Mouse (Mus musculus) liver, embryonic 13.5 days (tissue): Measurements from ENCODE around the gene Fbxl17. TPM values are rescaled to one million over a fixed set of nuclear protein-coding genes. Genes with fewer than 3 reads are reported as not detected.

Source experiments
- ATAC-seq: fragments of 200-750 bp; cut with Nextera tagmentation; 2 replicates; pipeline ENCODE4 v1.8.0; 2017; ENCODE audit warnings: low read depth, mild to moderate bottlenecking, moderate number of reproducible peaks, moderate library complexity
- DNase-seq: peaks from one replicate; pipeline ENCODE4 v3.0.0; 2022
- H3K27ac ChIP-seq: fragments of 300-500 bp; sonication (generic); 2 replicates; pipeline ENCODE4 v1.5.1; 2015; ENCODE audit warnings: moderate library complexity, mild to moderate bottlenecking, inconsistent platforms
- H3K27me3 ChIP-seq: fragments of 300-500 bp; sonication (generic); 2 replicates; pipeline ENCODE4 v1.6.1; 2015; ENCODE audit warnings: mild to moderate bottlenecking, inconsistent platforms
- H3K36me3 ChIP-seq: fragments of 300-500 bp; sonication (generic); 2 replicates; pipeline ENCODE4 v1.6.1; 2015; ENCODE audit warnings: mild to moderate bottlenecking, inconsistent platforms
- H3K4me1 ChIP-seq: fragments of 300-500 bp; sonication (generic); replicated peaks from 2 replicates; pipeline ENCODE4 v1.6.1; 2015; ENCODE audit warnings: inconsistent platforms
- H3K4me2 ChIP-seq: fragments of 300-500 bp; sonication (generic); 2 replicates; pipeline ENCODE4 v1.6.1; 2015; ENCODE audit warnings: inconsistent platforms, mild to moderate bottlenecking, moderate library complexity
- H3K4me3 ChIP-seq: fragments of 300-500 bp; sonication (generic); replicated peaks from 2 replicates; pipeline ENCODE4 v1.5.1; 2015; ENCODE audit warnings: mild to moderate bottlenecking, inconsistent platforms
- H3K9ac ChIP-seq: fragments of 300-500 bp; sonication (generic); 2 replicates; pipeline ENCODE4 v1.6.1; 2015; ENCODE audit warnings: mild to moderate bottlenecking, inconsistent platforms
- H3K9me3 ChIP-seq: fragments of 300-500 bp; sonication (generic); replicated peaks from 2 replicates; pipeline ENCODE4 v1.6.1; 2016; ENCODE audit warnings: inconsistent platforms
- WGBS: fragments of 180-500 bp; shearing (Covaris S2); methylation state at CpG from one replicate; pipeline ENCODE4 v1.1.7; 2015; ENCODE audit not compliant: insufficient replicate concordance; 5-methylcytosine and 5-hydroxymethylcytosine counted together
- polyA plus RNA-seq: library from polyadenylated mRNA; unstranded; fragments of >200 nt; fragmentation: Nextera tagmentation; extraction: Ambion mirVana; gene quantifications from 2 replicates; pipeline ENCODE4 v1.2.1, GENCODE M21; 2015

Gene Fbxl17
- polyA plus RNA-seq, 1 experiment from 2014 or later = 1.7 TPM

DNA sequence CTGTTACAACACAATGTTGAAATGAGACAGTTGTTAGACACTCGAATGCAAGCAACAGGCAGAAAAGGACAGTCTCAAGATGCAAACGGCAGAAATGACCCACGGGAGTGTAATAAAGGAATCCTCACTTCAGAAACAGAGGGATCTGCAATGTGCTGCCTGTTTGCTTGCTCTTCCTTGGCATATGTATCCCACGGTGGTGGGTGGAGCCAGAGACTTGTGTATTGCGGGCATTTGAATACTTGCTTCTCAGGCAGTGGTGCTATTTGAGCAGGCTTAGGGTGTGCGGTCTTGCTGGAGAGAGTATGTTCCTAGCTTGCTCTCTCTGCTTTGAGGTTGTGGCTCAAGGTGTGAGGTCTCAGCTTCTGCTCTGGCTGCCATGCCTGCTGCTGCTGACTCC lies 228.8 kb downstream of the Fbxl17 start:
- no peak overlapping the region for H3K9ac ChIP-seq
- H3K36me3 ChIP-seq = no peaks in the 10 kb centered on the region
- no peaks in the 10 kb centered on the region for H3K9me3 ChIP-seq
- H3K4me1 ChIP-seq = peaks cover 7% of the 10 kb centered on the region
- DNase-seq (no peak), ATAC-seq (no peak)
- WGBS = 75% methylated on average over 6 of the region's 6 CpGs
- no peak overlapping the region for H3K4me2 ChIP-seq
- H3K27me3 ChIP-seq = no peaks in the 10 kb centered on the region
- H3K27ac ChIP-seq = no peak overlapping the region
- no peak overlapping the region for H3K4me3 ChIP-seq

DNA sequence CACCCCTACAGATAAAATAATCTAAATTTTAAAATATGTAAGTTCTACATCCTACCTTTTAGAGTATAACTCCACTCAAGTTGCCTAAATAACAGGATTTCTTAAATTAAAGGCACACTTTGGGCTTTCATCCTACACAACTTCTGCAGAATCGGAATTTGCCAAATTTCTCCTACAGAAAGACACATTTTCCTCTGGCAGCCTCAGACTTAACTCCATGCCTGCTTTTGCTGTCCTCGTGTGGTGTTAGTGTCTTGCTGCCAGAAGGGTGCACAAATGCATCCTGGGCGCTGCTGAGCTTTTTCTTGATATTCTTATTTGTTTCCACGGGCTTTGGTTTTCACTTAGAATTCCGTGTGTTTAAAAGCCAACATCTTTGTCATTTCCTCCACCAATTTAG lies 229.3 kb downstream of the Fbxl17 start:
- H3K4me1 ChIP-seq = peaks cover 11% of the 10 kb centered on the region
- WGBS = 79% methylated on average over 5 of the region's 5 CpGs
- no peak overlapping the region for H3K27ac ChIP-seq
- no peak for DNase-seq
- ATAC-seq = no peak
- no peak overlapping the region for H3K4me2 ChIP-seq
- no peaks in the 10 kb centered on the region for H3K9me3 ChIP-seq
- H3K4me3 ChIP-seq = no peak overlapping the region
- H3K36me3 ChIP-seq = no peaks in the 10 kb centered on the region
- H3K27me3 ChIP-seq = no peaks in the 10 kb centered on the region
- H3K9ac ChIP-seq = no peak overlapping the region

GRCm38 (mm10) chr17:63262674-63263073 lies 237.1 kb downstream of the Fbxl17 start:
- H3K4me1 ChIP-seq = peaks cover 48% of the 10 kb centered on the region
- no peaks in the 10 kb centered on the region for H3K9me3 ChIP-seq
- no peaks in the 10 kb centered on the region for H3K27me3 ChIP-seq
- ATAC-seq = no peak
- H3K4me2 ChIP-seq = no peak overlapping the region
- WGBS = 87% methylated on average over 5 of the region's 5 CpGs
- H3K4me3 ChIP-seq = no peak overlapping the region
- no peaks in the 10 kb centered on the region for H3K36me3 ChIP-seq
- no peak for DNase-seq
- H3K9ac ChIP-seq = peak overlapping the region; percentile 26; the same call in 1 of the 2 replicates
- peak overlapping the region; percentile 89 for H3K27ac ChIP-seq

DNA sequence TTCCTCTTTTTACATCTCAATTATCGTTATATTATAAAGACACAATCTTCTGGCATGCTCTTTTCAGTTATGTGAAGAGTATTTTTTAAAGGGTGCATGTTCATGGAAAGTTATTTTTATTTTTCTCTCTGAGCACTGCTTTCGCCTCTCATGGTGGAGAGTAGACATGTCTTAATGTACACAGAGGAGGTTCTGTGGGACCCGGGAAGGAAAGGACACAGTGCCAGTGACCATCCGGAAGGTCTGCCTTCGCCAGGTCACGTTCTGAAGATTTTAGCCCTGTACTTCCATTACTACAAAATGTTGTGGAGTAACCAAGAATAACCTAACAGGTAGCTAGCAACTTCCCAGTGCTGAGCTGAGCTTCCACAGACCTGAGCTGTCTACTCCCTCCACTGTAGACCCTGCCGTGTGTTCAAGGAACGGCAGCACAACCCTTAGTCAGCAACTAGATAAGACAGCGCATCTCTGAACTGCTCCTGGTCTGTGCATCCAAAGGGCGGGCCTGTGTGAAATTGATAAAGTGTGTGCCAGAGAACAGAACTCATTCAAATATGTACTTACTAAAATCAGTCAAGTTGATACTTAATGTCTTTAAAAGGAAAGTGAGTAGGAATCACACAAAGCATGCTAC lies 238.2 kb downstream of the Fbxl17 start:
- Histone ChIP-seq H3K9ac (peak overlapping the region; percentile 62), H3K9me3 (no peaks in the 10 kb centered on the region), H3K4me1 (peaks cover 44% of the 10 kb centered on the region), H3K4me3 (peak overlapping the region; percentile 25; the same call in 1 of the 2 replicates), H3K27ac (peak overlapping the region; percentile 96), H3K4me2 (peak overlapping the region; percentile 58), H3K27me3 (no peaks in the 10 kb centered on the region), H3K36me3 (no peaks in the 10 kb centered on the region)
- peak; percentile 84 for DNase-seq
- ATAC-seq = peak; percentile 100
- WGBS = 40% methylated on average over 10 of the region's 10 CpGs

- Histone ChIP-seq H3K27ac (peak overlapping the region; percentile 96), H3K27me3 (no peaks in the 10 kb centered on the region), H3K9me3 (no peaks in the 10 kb centered on the region), H3K4me2 (no peak overlapping the region), H3K9ac (no peak overlapping the region), H3K4me3 (no peak overlapping the region), H3K36me3 (no peaks in the 10 kb centered on the region), H3K4me1 (peaks cover 33% of the 10 kb centered on the region)
- ATAC-seq (no peak), DNase-seq (no peak)
- 77% methylated on average over 3 of the region's 3 CpGs for WGBS
These were observed 240.7 kb downstream of the Fbxl17 start for GRCm38 (mm10) chr17:63259091-63259490.

- Histone ChIP-seq H3K36me3 (0 out of 2 replicates have a peak, but pooled peaks cover 4% of the 10 kb centered on the region), H3K4me3 (no peak overlapping the region), H3K9me3 (no peaks in the 10 kb centered on the region), H3K4me2 (no peak overlapping the region), H3K27ac (no peak overlapping the region), H3K4me1 (peaks cover 9% of the 10 kb centered on the region), H3K27me3 (no peaks in the 10 kb centered on the region), H3K9ac (no peak overlapping the region)
- ATAC-seq (peak; percentile 76), DNase-seq (no peak)
- 59% methylated on average over 7 of the region's 7 CpGs for WGBS
These were observed 253.6 kb downstream of the Fbxl17 start for GRCm38 (mm10) chr17:63246144-63246619.

- Histone ChIP-seq H3K27ac (no peak overlapping the region), H3K4me3 (no peak overlapping the region), H3K27me3 (no peaks in the 10 kb centered on the region), H3K36me3 (0 out of 2 replicates have a peak, but pooled peaks cover 4% of the 10 kb centered on the region), H3K9ac (no peak overlapping the region), H3K9me3 (no peaks in the 10 kb centered on the region), H3K4me1 (peaks cover 9% of the 10 kb centered on the region), H3K4me2 (no peak overlapping the region)
- no peak for DNase-seq
- ATAC-seq = no peak
- 92% methylated on average over 9 of the region's 9 CpGs for WGBS
These were observed 254.3 kb downstream of the Fbxl17 start for GRCm38 (mm10) chr17:63245472-63245871.

DNA sequence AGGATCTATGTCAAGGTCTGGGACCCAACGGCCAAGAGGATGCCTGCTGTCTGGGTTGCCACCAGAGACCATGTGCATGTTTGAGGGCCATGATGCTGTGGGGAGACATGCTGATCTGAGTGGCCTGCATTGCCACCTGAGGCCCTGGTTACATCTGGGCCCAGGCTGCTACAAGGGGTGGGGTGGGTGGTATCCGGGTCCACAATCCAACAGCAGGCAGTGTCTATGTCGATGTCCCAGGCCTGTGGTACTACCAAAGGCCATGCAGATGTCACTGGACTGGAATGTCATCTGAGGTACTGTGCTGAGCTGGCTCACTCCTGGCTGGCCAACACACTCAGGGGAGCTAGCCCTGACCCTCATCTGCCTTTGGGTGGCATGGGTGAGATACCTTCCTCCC lies 257.1 kb downstream of the Fbxl17 start:
- Histone ChIP-seq H3K27ac (no peak overlapping the region; the same call in 1 of the 2 replicates), H3K9me3 (no peaks in the 10 kb centered on the region), H3K9ac (no peak overlapping the region), H3K4me2 (no peak overlapping the region), H3K27me3 (no peaks in the 10 kb centered on the region), H3K4me1 (peaks cover 9% of the 10 kb centered on the region), H3K4me3 (no peak overlapping the region), H3K36me3 (0 out of 2 replicates have a peak, but pooled peaks cover 4% of the 10 kb centered on the region)
- DNase-seq (no peak), ATAC-seq (peak; percentile 21; the same call in 1 of the 2 replicates)
- whole genome bisulfite sequencing = 88% methylated on average over 3 of the region's 3 CpGs

- H3K4me2 ChIP-seq = no peak overlapping the region
- no peaks in the 10 kb centered on the region for H3K27me3 ChIP-seq
- no peak overlapping the region for H3K27ac ChIP-seq
- DNase-seq = no peak
- H3K9me3 ChIP-seq = no peaks in the 10 kb centered on the region
- 84% methylated on average over 5 of the region's 5 CpGs for WGBS
- no peak for ATAC-seq
- 0 out of 2 replicates have a peak, but pooled peaks cover 4% of the 10 kb centered on the region for H3K36me3 ChIP-seq
- peaks cover under 1% of the 10 kb centered on the region; the same call in 1 of the 2 replicates for H3K4me1 ChIP-seq
- H3K9ac ChIP-seq = no peak overlapping the region
- no peak overlapping the region for H3K4me3 ChIP-seq
These were observed 259.1 kb downstream of the Fbxl17 start for GRCm38 (mm10) chr17:63240731-63241106.

DNA sequence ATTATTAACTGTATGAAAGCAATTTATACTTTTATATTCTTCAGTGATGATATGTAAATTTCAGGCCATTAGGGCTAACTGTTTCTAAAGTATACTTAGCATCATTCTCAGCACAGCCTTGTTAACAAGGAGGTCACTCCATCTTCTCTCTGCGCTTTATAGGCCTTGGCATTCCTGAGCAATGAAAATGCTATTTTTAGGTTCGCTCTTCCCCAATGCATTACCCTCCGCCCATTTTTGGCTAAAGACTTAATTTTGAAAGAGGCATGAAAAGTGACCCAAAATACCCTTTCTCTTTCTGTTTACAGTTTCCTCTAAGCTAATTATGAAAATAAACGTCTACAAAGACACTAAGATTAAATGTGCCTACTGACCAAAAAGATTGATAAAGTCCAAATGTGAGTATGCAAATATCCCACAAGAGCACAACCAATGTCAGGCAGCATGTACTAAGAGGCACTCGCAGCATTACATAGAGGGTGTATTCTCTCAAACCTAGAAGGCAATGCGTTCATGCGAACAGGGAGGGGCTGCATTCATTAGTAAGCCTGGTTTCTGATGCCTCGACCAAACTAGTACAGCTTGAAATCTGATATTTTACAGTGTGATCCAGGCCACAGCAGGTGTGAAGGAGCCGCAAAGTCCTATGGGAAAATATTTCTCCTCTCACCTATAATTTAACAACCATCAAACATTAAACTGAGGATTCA lies 259.6 kb downstream of the Fbxl17 start:
- DNase-seq (no peak), ATAC-seq (no peak)
- Histone ChIP-seq H3K9me3 (no peaks in the 10 kb centered on the region), H3K4me3 (no peak overlapping the region), H3K27ac (no peak overlapping the region), H3K4me2 (no peak overlapping the region), H3K9ac (no peak overlapping the region), H3K4me1 (no peaks in the 10 kb centered on the region), H3K27me3 (no peaks in the 10 kb centered on the region), H3K36me3 (0 out of 2 replicates have a peak, but pooled peaks cover 4% of the 10 kb centered on the region)
- WGBS = 77% methylated on average over 9 of the region's 9 CpGs

- no peaks in the 10 kb centered on the region for H3K27me3 ChIP-seq
- H3K27ac ChIP-seq = no peak overlapping the region
- ATAC-seq (no peak), DNase-seq (no peak)
- no peak overlapping the region for H3K4me3 ChIP-seq
- no peaks in the 10 kb centered on the region for H3K4me1 ChIP-seq
- H3K4me2 ChIP-seq = no peak overlapping the region
- H3K9me3 ChIP-seq = no peaks in the 10 kb centered on the region
- H3K9ac ChIP-seq = no peak overlapping the region
- no peaks in the 10 kb centered on the region for H3K36me3 ChIP-seq
These were observed 263.0 kb downstream of the Fbxl17 start for GRCm38 (mm10) chr17:63236846-63237245.
